Mouse (Mus musculus): ENCODE data around the gene Tnik. TPM values are rescaled to one million over a fixed set of nuclear protein-coding genes. Genes with fewer than 3 reads are reported as not detected.

Tnik gene
- polyA plus RNA-seq, 1 experiment from 2014 or later, result 15.9 TPM

DNA sequence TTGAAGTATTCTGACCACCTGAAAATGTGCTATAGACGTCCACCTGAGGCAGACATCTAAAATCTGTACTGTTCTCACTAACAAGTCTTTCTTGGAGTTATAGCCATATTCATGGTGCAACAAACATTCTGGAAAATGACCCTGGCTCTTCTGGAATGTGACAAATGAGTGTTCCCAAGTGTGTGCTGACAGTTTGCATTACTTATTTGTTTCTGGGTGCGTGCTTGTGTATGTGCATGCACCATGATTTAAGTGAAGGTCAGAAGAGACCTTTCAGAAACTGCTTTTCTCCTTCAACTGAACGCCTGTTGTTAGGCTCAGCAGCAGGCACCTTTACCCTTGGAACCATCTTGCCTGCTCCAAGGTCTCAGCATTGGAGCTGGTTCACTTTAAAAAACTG is 43.8 kb downstream of the Tnik start:
- Histone ChIP-seq H3K27ac (replicated peaks; ENCODE audit: low read depth, low read length) (no peak overlapping the region), H3K4me2 (ENCODE audit: low read depth, low read length) (no peak overlapping the region), H3K4me1 (ENCODE audit: control insufficient read depth, insufficient read depth, low read length) (no peaks in the 10 kb centered on the region), H3K27me3 (ENCODE audit: control insufficient read depth, insufficient read depth, low read length) (no peaks in the 10 kb centered on the region), H3K36me3 (replicated peaks; ENCODE audit: control insufficient read depth, insufficient read depth, low read depth, low read length) (no peaks in the 10 kb centered on the region), H3K4me3 (ENCODE audit: low read depth, low read length) (no peak overlapping the region), H3K9ac (replicated peaks; ENCODE audit: low read length) (no peak overlapping the region), H3K9me3 (replicated peaks; ENCODE audit: control insufficient read depth, low read length) (no peaks in the 10 kb centered on the region)
- WGBS, result 82% methylated on average over 3 of the region's 3 CpGs
- DNase-seq (ENCODE audit: low spot score), result no peak
- ATAC-seq (replicated peaks; ENCODE audit: insufficient number of reproducible peaks, low FRiP score, low TSS enrichment, low read depth), result no peak

DNA sequence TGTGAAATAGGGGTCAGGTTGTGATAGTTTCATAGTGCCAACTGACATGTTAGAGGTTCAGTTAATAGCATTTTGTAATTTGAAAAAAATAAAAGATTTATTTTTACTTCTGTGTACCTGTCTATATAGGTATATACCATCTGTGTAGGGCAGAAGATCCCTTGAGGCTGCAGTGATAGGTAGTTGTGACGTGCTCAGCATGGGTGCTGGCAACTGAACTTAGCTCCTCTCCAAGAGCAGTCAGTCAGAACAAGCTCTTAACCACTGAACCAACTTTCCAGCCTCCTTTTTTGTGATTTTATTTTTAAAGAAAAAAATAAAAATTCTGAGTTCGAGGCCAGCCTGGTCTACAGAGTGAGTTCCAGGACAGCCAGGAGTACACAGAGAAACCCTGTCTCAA is 51.4 kb downstream of the Tnik start:
- ATAC-seq (replicated peaks; ENCODE audit: insufficient number of reproducible peaks, low FRiP score, low TSS enrichment, low read depth) (no peak), DNase-seq (ENCODE audit: low spot score) (no peak)
- H3K27ac ChIP-seq (replicated peaks; ENCODE audit: low read depth, low read length), result no peak overlapping the region
- H3K36me3 ChIP-seq (replicated peaks; ENCODE audit: control insufficient read depth, insufficient read depth, low read depth, low read length), result no peaks in the 10 kb centered on the region
- no peak overlapping the region for H3K4me3 ChIP-seq (ENCODE audit: low read depth, low read length)
- H3K4me1 ChIP-seq (ENCODE audit: control insufficient read depth, insufficient read depth, low read length), result no peaks in the 10 kb centered on the region
- H3K9ac ChIP-seq (replicated peaks; ENCODE audit: low read length), result no peak overlapping the region
- WGBS, result 86% methylated on average over 2 of the region's 2 CpGs
- no peaks in the 10 kb centered on the region for H3K27me3 ChIP-seq (ENCODE audit: control insufficient read depth, insufficient read depth, low read length)
- H3K4me2 ChIP-seq (ENCODE audit: low read depth, low read length), result no peak overlapping the region
- H3K9me3 ChIP-seq (replicated peaks; ENCODE audit: control insufficient read depth, low read length), result no peaks in the 10 kb centered on the region

DNA sequence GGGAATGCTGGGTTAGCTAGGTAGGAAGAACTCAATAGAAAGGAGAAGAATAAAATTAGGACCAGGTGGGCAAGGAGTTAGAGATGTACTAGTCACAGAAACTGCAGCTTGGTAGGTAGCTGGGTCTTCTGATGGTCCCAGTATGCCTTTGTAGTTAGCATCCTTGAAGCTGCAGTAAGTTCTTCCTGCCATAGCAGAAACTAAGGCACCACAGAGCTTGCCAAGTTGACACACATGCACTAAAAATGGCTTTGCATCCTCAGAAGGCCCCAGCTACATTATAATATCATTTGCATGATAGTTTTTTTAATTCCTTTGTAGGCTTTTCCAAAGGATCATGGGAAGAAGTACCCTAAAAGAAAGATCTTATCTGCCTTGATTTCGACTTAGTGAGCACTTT is 54.3 kb downstream of the Tnik start:
- WGBS, result 79% methylated on average over 1 of the region's 1 CpGs
- Histone ChIP-seq H3K36me3 (replicated peaks; ENCODE audit: control insufficient read depth, insufficient read depth, low read depth, low read length) (no peaks in the 10 kb centered on the region), H3K9ac (replicated peaks; ENCODE audit: low read length) (no peak overlapping the region), H3K4me3 (ENCODE audit: low read depth, low read length) (no peak overlapping the region), H3K4me2 (ENCODE audit: low read depth, low read length) (no peak overlapping the region), H3K27ac (replicated peaks; ENCODE audit: low read depth, low read length) (no peak overlapping the region), H3K4me1 (ENCODE audit: control insufficient read depth, insufficient read depth, low read length) (no peaks in the 10 kb centered on the region), H3K27me3 (ENCODE audit: control insufficient read depth, insufficient read depth, low read length) (no peaks in the 10 kb centered on the region), H3K9me3 (replicated peaks; ENCODE audit: control insufficient read depth, low read length) (no peaks in the 10 kb centered on the region)
- ATAC-seq (replicated peaks; ENCODE audit: insufficient number of reproducible peaks, low FRiP score, low TSS enrichment, low read depth) (no peak), DNase-seq (ENCODE audit: low spot score) (no peak)

DNA sequence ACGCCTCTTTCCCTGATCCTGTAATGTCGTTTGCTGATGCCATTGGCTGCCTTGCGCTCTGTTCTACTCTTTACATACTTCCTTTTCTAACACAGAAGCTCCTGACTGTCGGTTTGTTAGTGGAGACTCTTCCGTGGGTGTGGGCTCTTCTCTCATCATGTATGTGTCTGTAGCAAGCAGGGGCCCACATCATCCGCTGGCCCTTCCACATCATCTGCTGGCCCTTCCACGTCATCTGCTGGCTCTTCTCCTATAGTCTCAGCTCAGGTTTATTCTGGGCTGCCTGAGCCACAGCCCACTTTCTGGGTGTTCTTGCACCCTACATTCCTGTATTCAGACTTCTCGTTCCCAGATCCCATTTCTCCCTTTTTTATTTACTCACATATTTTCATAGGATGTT is 58.6 kb downstream of the Tnik start:
- H3K36me3 ChIP-seq (replicated peaks; ENCODE audit: control insufficient read depth, insufficient read depth, low read depth, low read length), result no peaks in the 10 kb centered on the region
- DNase-seq (ENCODE audit: low spot score) (no peak), ATAC-seq (replicated peaks; ENCODE audit: insufficient number of reproducible peaks, low FRiP score, low TSS enrichment, low read depth) (no peak)
- no peak overlapping the region for H3K27ac ChIP-seq (replicated peaks; ENCODE audit: low read depth, low read length)
- H3K4me2 ChIP-seq (ENCODE audit: low read depth, low read length), result no peak overlapping the region
- H3K27me3 ChIP-seq (ENCODE audit: control insufficient read depth, insufficient read depth, low read length), result no peaks in the 10 kb centered on the region
- WGBS, result 89% methylated on average over 8 of the region's 8 CpGs
- no peaks in the 10 kb centered on the region for H3K9me3 ChIP-seq (replicated peaks; ENCODE audit: control insufficient read depth, low read length)
- no peak overlapping the region for H3K4me3 ChIP-seq (ENCODE audit: low read depth, low read length)
- no peaks in the 10 kb centered on the region for H3K4me1 ChIP-seq (ENCODE audit: control insufficient read depth, insufficient read depth, low read length)
- H3K9ac ChIP-seq (replicated peaks; ENCODE audit: low read length), result no peak overlapping the region

DNA sequence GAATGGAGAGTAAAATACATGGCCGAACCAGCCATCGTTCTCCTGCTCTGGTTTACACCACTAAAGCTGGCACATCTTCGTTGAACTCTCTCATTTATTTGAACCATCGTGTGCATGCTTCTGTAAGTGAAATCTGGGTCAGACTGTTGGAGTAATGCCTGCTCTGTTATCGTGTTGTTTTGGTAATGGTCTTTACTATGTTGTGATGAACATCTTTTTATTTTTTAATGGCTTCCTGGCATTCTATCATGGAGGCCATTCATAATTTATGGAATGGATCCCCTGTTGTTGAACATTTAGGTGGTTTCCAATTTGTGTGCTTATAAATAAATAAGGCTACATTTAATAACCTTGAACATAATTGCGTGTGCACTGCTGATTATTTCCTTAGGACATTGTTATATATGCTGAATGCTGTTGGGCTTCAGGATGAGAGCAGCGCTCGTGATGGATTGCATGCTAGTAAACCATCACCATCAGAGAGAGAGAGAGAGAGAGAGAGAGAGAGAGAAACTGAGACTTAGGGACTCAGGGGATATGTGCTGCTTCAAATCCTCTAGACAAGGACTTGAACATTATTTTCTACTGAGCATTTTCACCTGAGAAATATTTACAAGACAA is 62.7 kb downstream of the Tnik start:
- WGBS, result 87% methylated on average over 8 of the region's 8 CpGs
- Histone ChIP-seq H3K4me3 (ENCODE audit: low read depth, low read length) (no peak overlapping the region), H3K4me1 (ENCODE audit: control insufficient read depth, insufficient read depth, low read length) (no peaks in the 10 kb centered on the region), H3K36me3 (replicated peaks; ENCODE audit: control insufficient read depth, insufficient read depth, low read depth, low read length) (no peaks in the 10 kb centered on the region), H3K27ac (replicated peaks; ENCODE audit: low read depth, low read length) (no peak overlapping the region), H3K9me3 (replicated peaks; ENCODE audit: control insufficient read depth, low read length) (no peaks in the 10 kb centered on the region), H3K4me2 (ENCODE audit: low read depth, low read length) (no peak overlapping the region), H3K9ac (replicated peaks; ENCODE audit: low read length) (no peak overlapping the region), H3K27me3 (ENCODE audit: control insufficient read depth, insufficient read depth, low read length) (no peaks in the 10 kb centered on the region)
- ATAC-seq (replicated peaks; ENCODE audit: insufficient number of reproducible peaks, low FRiP score, low TSS enrichment, low read depth) (no peak), DNase-seq (ENCODE audit: low spot score) (no peak)

DNA sequence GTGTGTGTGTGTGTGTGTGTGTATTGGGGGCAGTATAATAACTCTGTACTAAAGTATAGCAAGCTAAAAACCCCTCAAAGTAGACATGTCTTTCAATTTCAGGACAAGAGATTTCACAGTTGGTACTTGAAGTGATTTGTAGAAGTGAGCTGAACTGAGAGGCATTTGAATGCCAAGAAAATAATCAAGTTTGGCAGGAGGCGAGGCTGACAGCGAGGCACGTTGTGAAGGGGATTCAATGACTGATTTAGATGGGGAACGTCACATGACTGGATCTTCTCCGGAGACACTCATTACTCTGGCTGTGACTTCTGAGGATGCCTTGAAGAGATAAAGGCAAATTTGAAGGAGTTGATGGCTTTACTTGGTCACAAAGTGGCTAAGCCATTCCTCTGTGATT is 69.3 kb downstream of the Tnik start:
- ATAC-seq (replicated peaks; ENCODE audit: insufficient number of reproducible peaks, low FRiP score, low TSS enrichment, low read depth) (no peak), DNase-seq (ENCODE audit: low spot score) (no peak)

DNA sequence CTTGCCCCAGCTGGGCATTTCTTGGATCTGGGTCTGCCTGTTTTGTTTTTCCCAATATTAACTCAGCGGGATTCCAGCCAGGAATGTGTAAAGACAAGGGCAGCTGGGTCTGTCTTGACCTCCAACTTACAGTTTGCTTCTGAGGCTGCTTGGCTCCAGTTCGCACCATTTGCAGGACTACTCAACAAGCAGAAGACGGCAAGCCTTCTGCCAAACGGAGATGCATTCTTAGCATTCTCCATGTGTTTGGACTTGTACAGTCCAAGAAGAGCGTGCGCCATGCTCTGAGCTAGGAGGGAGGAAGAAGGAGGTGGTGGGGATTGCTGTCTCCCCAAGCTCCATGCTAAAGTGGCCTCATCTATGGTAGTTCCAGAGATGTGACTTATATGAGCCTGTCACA is 70.9 kb downstream of the Tnik start:
- Histone ChIP-seq H3K4me3 (ENCODE audit: low read depth, low read length) (no peak overlapping the region), H3K4me1 (ENCODE audit: control insufficient read depth, insufficient read depth, low read length) (no peaks in the 10 kb centered on the region), H3K27ac (replicated peaks; ENCODE audit: low read depth, low read length) (no peak overlapping the region), H3K9me3 (replicated peaks; ENCODE audit: control insufficient read depth, low read length) (no peaks in the 10 kb centered on the region), H3K27me3 (ENCODE audit: control insufficient read depth, insufficient read depth, low read length) (no peaks in the 10 kb centered on the region), H3K36me3 (replicated peaks; ENCODE audit: control insufficient read depth, insufficient read depth, low read depth, low read length) (no peaks in the 10 kb centered on the region), H3K9ac (replicated peaks; ENCODE audit: low read length) (no peak overlapping the region), H3K4me2 (ENCODE audit: low read depth, low read length) (no peak overlapping the region)
- ATAC-seq (replicated peaks; ENCODE audit: insufficient number of reproducible peaks, low FRiP score, low TSS enrichment, low read depth) (no peak), DNase-seq (ENCODE audit: low spot score) (no peak)
- WGBS, result 77% methylated on average over 6 of the region's 6 CpGs

More for the DNA sequence above, 69.3 kb downstream of the Tnik start:
- H3K36me3 ChIP-seq (replicated peaks; ENCODE audit: control insufficient read depth, insufficient read depth, low read depth, low read length), result no peaks in the 10 kb centered on the region
- H3K27ac ChIP-seq (replicated peaks; ENCODE audit: low read depth, low read length), result no peak overlapping the region
- H3K9me3 ChIP-seq (replicated peaks; ENCODE audit: control insufficient read depth, low read length), result no peaks in the 10 kb centered on the region
- no peaks in the 10 kb centered on the region for H3K4me1 ChIP-seq (ENCODE audit: control insufficient read depth, insufficient read depth, low read length)
- H3K9ac ChIP-seq (replicated peaks; ENCODE audit: low read length), result no peak overlapping the region
- no peaks in the 10 kb centered on the region for H3K27me3 ChIP-seq (ENCODE audit: control insufficient read depth, insufficient read depth, low read length)
- H3K4me2 ChIP-seq (ENCODE audit: low read depth, low read length), result no peak overlapping the region
- WGBS, result 84% methylated on average over 5 of the region's 5 CpGs
- H3K4me3 ChIP-seq (ENCODE audit: low read depth, low read length), result no peak overlapping the region

DNA sequence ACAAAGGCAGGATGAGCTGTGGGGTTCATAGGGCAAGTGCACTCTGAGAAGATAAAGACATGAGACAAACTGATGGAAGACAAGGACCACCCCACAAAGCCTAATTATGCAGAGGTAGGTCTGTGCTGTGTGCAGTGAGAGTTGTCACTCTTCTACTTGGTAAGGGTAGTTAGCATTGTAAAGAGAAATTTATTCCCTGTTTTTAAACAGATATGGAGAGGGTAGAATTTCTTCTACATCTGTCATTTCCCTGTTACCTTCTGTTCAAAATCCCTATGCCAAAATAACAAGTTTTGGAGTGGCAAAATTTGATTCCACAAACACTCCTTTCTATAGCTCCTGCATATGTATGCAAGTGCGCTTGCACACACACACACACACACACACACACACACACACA is 71.5 kb downstream of the Tnik start:
- DNase-seq (ENCODE audit: low spot score) (no peak), ATAC-seq (replicated peaks; ENCODE audit: insufficient number of reproducible peaks, low FRiP score, low TSS enrichment, low read depth) (no peak)
- H3K4me3 ChIP-seq (ENCODE audit: low read depth, low read length), result no peak overlapping the region
- H3K36me3 ChIP-seq (replicated peaks; ENCODE audit: control insufficient read depth, insufficient read depth, low read depth, low read length), result no peaks in the 10 kb centered on the region
- no peak overlapping the region for H3K9ac ChIP-seq (replicated peaks; ENCODE audit: low read length)
- H3K27ac ChIP-seq (replicated peaks; ENCODE audit: low read depth, low read length), result no peak overlapping the region
- no peak overlapping the region for H3K4me2 ChIP-seq (ENCODE audit: low read depth, low read length)
- H3K4me1 ChIP-seq (ENCODE audit: control insufficient read depth, insufficient read depth, low read length), result no peaks in the 10 kb centered on the region
- no peaks in the 10 kb centered on the region for H3K27me3 ChIP-seq (ENCODE audit: control insufficient read depth, insufficient read depth, low read length)
- H3K9me3 ChIP-seq (replicated peaks; ENCODE audit: control insufficient read depth, low read length), result no peaks in the 10 kb centered on the region
- WGBS, result 100% methylated on average over 1 of the region's 1 CpGs

Measured in embryonic facial prominence, embryonic 11.5 days (tissue).